Mouse (Mus musculus): ENCODE data around the gene Cdkn2b. TPM values are rescaled to one million over a fixed set of nuclear protein-coding genes. Genes with fewer than 3 reads are reported as not detected.
A peak's percentile ranks its signal among the peaks of the same experiment; 100 is the strongest.

The Cdkn2b gene
- total RNA-seq (2021) = 1 to 10 TPM; 1.3 TPM

GRCm38 (mm10) chr4:89310491-89311254 lies at the start of gene Cdkn2b:
Gene Cdkn2b (minus strand): TSS chr4:89311039.
- intact Hi-C loops (cut with DNase I) = no loop called here
- DNase-seq = peak; percentile 83

GRCm38 (mm10) chr4:89360349-89360748 lies 49.5 kb upstream of the Cdkn2b start:
- intact Hi-C loops (cut with DNase I) = no loop called here
- DNase-seq = peak; percentile 59

GRCm38 (mm10) chr4:89359506-89359905 lies 48.7 kb upstream of the Cdkn2b start:
- DNase-seq = no peak
- intact Hi-C loops (cut with DNase I) = no loop called here

- intact Hi-C loops (cut with DNase I) = no loop called here
- DNase-seq = no peak
Measured at GRCm38 (mm10) chr4:89353935-89354334, 43.1 kb upstream of the Cdkn2b start.

- intact Hi-C loops (cut with DNase I) = no loop called here
- no peak for DNase-seq
Measured at GRCm38 (mm10) chr4:89353071-89353582, 42.3 kb upstream of the Cdkn2b start.

GRCm38 (mm10) chr4:89351474-89351873 lies 40.6 kb upstream of the Cdkn2b start:
- intact Hi-C loops (cut with DNase I) = no loop called here

GRCm38 (mm10) chr4:89350938-89351451 lies 40.2 kb upstream of the Cdkn2b start:
- no peak for DNase-seq
- intact Hi-C loops (cut with DNase I) = no loop called here

More at GRCm38 (mm10) chr4:89351474-89351873, 40.6 kb upstream of the Cdkn2b start:
- DNase-seq = no peak

- intact Hi-C loops (cut with DNase I) = no loop called here
- no peak for DNase-seq
Measured at GRCm38 (mm10) chr4:89350391-89350790, 39.6 kb upstream of the Cdkn2b start.

GRCm38 (mm10) chr4:89348842-89349241 lies 38.0 kb upstream of the Cdkn2b start:
- DNase-seq = no peak
- intact Hi-C loops (cut with DNase I) = no loop called here

- DNase-seq = no peak
- intact Hi-C loops (cut with DNase I) = no loop called here
Measured at GRCm38 (mm10) chr4:89313461-89313860, 2.6 kb upstream of the Cdkn2b start.

GRCm38 (mm10) chr4:89309996-89310395 lies 843 bp downstream of the Cdkn2b start:
- DNase-seq = no peak
- intact Hi-C loops (cut with DNase I) = no loop called here

- DNase-seq = no peak
- intact Hi-C loops (cut with DNase I) = no loop called here
Measured at GRCm38 (mm10) chr4:89308001-89308400, 2.8 kb downstream of the Cdkn2b start.

- no peak for DNase-seq
- intact Hi-C loops (cut with DNase I) = no loop called here
Measured at GRCm38 (mm10) chr4:89306798-89307365, 4.0 kb downstream of the Cdkn2b start.

- intact Hi-C loops (cut with DNase I) = no loop called here
- no peak for DNase-seq
Measured at GRCm38 (mm10) chr4:89305691-89306090, 5.1 kb downstream of the Cdkn2b start.

GRCm38 (mm10) chr4:89303281-89303995 lies 7.4 kb downstream of the Cdkn2b start:
- intact Hi-C loops (cut with DNase I) = no loop called here
- DNase-seq = no peak

- intact Hi-C loops (cut with DNase I) = no loop called here
- DNase-seq = no peak
Measured at GRCm38 (mm10) chr4:89302129-89302528, 8.7 kb downstream of the Cdkn2b start.

- no peak for DNase-seq
- intact Hi-C loops (cut with DNase I) = no loop called here
Measured at GRCm38 (mm10) chr4:89299721-89300120, 11.1 kb downstream of the Cdkn2b start.

GRCm38 (mm10) chr4:89295441-89296220 lies 15.2 kb downstream of the Cdkn2b start:
- DNase-seq = no peak
- intact Hi-C loops (cut with DNase I) = no loop called here

- intact Hi-C loops (cut with DNase I) = no loop called here
Measured at GRCm38 (mm10) chr4:89294486-89295440, 16.1 kb downstream of the Cdkn2b start, which contains the start of gene Cdkn2a. Gene Cdkn2a (minus strand): TSS chr4:89294653.

More at GRCm38 (mm10) chr4:89294486-89295440, 16.1 kb downstream of the Cdkn2b start, which contains the start of gene Cdkn2a:
- peak; percentile 60 for DNase-seq

Data from left cerebral cortex, postnatal 4 days (tissue).